Mouse (Mus musculus): ENCODE measurements around the gene Evpl. TPM values are rescaled to one million over a fixed set of nuclear protein-coding genes. Genes with fewer than 3 reads are reported as not detected.

Evpl gene
- 3.2 and 3.7 TPM in 2 replicates for polyA plus RNA-seq (2014; fragmentation: Nextera tagmentation; extraction: Ambion mirVana)

DNA sequence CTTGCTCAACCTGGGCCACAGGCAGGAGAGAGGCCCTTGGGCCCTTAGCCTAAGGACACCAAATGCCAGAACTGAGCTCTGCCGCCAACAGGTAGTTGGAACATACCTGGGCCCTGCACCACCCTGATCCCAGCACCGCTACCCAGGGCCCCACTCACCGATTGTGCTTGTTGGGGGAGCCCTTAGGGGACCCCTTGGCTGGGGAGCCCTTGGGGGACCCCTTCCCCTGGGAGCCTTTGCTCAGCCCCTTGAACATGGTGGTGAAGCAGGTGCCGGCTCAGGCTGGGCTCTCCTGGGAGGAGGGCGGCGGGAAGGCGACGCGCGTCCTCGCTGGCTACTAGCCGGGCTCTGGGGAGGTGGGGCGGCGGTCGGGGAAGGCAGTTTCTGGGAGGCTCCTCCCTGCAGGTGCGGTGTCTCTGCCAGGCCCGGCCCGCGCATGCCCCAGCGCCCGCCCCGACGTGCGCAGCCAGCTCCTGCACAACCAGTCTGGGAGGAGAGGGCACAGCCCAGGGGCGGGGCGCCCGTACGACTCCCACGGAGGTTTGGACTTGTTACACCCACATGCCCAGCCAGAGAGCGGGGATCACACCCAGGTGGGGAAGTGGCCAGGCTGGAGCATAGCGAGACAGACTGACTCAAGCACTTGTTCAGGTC, at the start of gene Evpl:
Evpl (minus strand) TSS at position 336 of the 654 bp plus-strand sequence.
- H3K27me3 ChIP-seq (replicated peaks; ENCODE audit: control insufficient read depth, insufficient read depth, low read length) = no peaks in the 10 kb centered on the region
- WGBS = 13% methylated on average over 24 of the region's 31 CpGs
- peak; percentile 77 for DNase-seq (ENCODE audit: low spot score)

DNA sequence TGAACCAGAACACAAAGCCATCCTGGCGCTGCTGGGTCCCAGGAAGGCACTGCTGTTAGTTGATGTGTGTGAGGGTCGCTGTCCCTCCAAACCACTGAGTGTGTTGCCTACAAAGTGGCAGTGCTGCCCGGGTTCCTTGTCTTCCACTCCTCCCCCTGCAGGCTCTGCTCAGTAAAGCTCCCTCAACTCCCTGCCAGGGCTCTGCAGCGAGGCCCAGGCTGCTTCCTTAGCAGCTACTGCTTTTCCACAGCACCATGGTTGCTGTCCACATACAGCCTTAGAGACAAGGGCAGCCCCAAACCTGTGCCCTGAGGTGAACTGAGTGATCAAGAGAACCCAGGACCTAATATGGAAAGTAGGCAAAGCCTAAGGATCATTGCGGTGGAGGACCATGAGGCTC, 49.5 kb upstream of the Evpl start:
- Histone ChIP-seq H3K4me2 (ENCODE audit: low read length) (no peak overlapping the region), H3K9ac (ENCODE audit: low read length) (no peak overlapping the region), H3K4me1 (replicated peaks; ENCODE audit: control insufficient read depth, insufficient read depth, low read length) (peaks cover 9% of the 10 kb centered on the region), H3K27ac (ENCODE audit: low read depth) (no peak overlapping the region; the same call in 1 of the 2 replicates), H3K4me3 (ENCODE audit: low read depth, low read length) (no peak overlapping the region), H3K36me3 (ENCODE audit: control insufficient read depth, insufficient read depth, low read length) (peaks cover 35% of the 10 kb centered on the region), H3K27me3 (replicated peaks; ENCODE audit: control insufficient read depth, insufficient read depth, low read length) (peaks cover 31% of the 10 kb centered on the region), H3K9me3 (ENCODE audit: control insufficient read depth, low read length) (no peaks in the 10 kb centered on the region)
- DNase-seq (ENCODE audit: low spot score) (no peak), ATAC-seq (replicated peaks; ENCODE audit: low FRiP score, low TSS enrichment, low read depth) (no peak)
- WGBS = 74% methylated on average over 5 of the region's 5 CpGs

More for the DNA sequence above, at the start of gene Evpl:
- Histone ChIP-seq H3K4me2 (ENCODE audit: low read length) (peak within 1 kb of the TSS; percentile 43), H3K9ac (ENCODE audit: low read length) (peak within 1 kb of the TSS; percentile 2; the same call in 1 of the 2 replicates), H3K36me3 (ENCODE audit: control insufficient read depth, insufficient read depth, low read length) (no peaks in the 10 kb centered on the region), H3K27ac (ENCODE audit: low read depth) (no peak within 1 kb of the TSS), H3K4me3 (ENCODE audit: low read depth, low read length) (peak within 1 kb of the TSS; percentile 8), H3K9me3 (ENCODE audit: control insufficient read depth, low read length) (no peaks in the 10 kb centered on the region), H3K4me1 (replicated peaks; ENCODE audit: control insufficient read depth, insufficient read depth, low read length) (peaks cover 17% of the 10 kb centered on the region)
- peak; percentile 69 for ATAC-seq (replicated peaks; ENCODE audit: low FRiP score, low TSS enrichment, low read depth)

DNA sequence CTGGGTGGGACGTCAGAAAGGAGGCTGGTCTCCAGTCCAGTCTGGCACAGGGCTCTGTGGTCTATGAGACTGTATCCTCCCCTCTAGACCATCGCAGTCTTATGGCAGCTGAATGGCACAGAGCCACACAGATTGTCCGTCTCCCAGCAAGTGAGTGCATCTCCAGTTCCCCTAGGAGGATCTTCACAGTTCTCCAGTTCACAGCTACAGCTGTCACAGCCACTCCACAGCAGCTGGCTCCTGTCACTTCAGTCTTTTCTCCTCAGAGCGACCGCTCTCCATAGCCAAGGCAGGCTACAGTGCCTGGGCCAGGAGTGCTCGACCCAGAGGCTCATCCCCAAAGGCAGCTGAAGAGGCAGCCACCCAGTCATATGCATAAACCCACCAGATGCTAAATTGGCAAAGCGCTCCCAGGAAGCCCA, 47.9 kb upstream of the Evpl start:
- Histone ChIP-seq H3K4me1 (replicated peaks; ENCODE audit: control insufficient read depth, insufficient read depth, low read length) (peaks cover 17% of the 10 kb centered on the region), H3K27ac (ENCODE audit: low read depth) (peak overlapping the region; percentile 29; the same call in 1 of the 2 replicates), H3K27me3 (replicated peaks; ENCODE audit: control insufficient read depth, insufficient read depth, low read length) (peaks cover 47% of the 10 kb centered on the region), H3K36me3 (ENCODE audit: control insufficient read depth, insufficient read depth, low read length) (peaks cover 23% of the 10 kb centered on the region), H3K9me3 (ENCODE audit: control insufficient read depth, low read length) (no peaks in the 10 kb centered on the region), H3K4me2 (ENCODE audit: low read length) (no peak overlapping the region), H3K9ac (ENCODE audit: low read length) (no peak overlapping the region), H3K4me3 (ENCODE audit: low read depth, low read length) (no peak overlapping the region)
- DNase-seq (ENCODE audit: low spot score) (no peak), ATAC-seq (replicated peaks; ENCODE audit: low FRiP score, low TSS enrichment, low read depth) (no peak)
- 48% methylated on average over 7 of the region's 7 CpGs for WGBS

DNA sequence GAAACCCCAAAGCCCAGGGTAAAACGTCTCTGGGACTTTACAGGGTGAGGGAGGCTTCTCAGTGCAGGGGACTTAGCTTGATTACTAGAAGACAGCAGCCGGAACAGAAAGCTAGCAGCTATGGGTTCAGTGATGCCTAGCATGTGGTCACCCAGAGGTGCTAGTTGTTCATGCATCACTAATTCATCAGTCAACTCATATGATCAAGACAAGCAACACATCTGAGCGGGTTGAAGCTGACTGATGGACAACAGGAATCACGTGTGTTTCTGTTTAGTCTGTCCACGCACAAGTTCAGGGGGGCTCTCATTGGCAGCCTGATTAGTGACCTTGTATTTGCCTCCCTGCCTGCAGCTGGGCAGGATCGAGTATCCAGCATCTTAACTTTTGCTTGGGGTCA, 46.1 kb upstream of the Evpl start:
- Histone ChIP-seq H3K36me3 (ENCODE audit: control insufficient read depth, insufficient read depth, low read length) (peaks cover 13% of the 10 kb centered on the region), H3K4me2 (ENCODE audit: low read length) (no peak overlapping the region), H3K4me3 (ENCODE audit: low read depth, low read length) (no peak overlapping the region), H3K4me1 (replicated peaks; ENCODE audit: control insufficient read depth, insufficient read depth, low read length) (peaks cover 14% of the 10 kb centered on the region), H3K27me3 (replicated peaks; ENCODE audit: control insufficient read depth, insufficient read depth, low read length) (peaks cover 59% of the 10 kb centered on the region), H3K27ac (ENCODE audit: low read depth) (no peak overlapping the region), H3K9ac (ENCODE audit: low read length) (no peak overlapping the region), H3K9me3 (ENCODE audit: control insufficient read depth, low read length) (no peaks in the 10 kb centered on the region)
- ATAC-seq (replicated peaks; ENCODE audit: low FRiP score, low TSS enrichment, low read depth) = no peak
- DNase-seq (ENCODE audit: low spot score) = no peak
- WGBS = 44% methylated on average over 6 of the region's 6 CpGs

- ATAC-seq (replicated peaks; ENCODE audit: low FRiP score, low TSS enrichment, low read depth) (no peak), DNase-seq (ENCODE audit: low spot score) (no peak)
- Histone ChIP-seq H3K36me3 (ENCODE audit: control insufficient read depth, insufficient read depth, low read length) (peaks cover 3% of the 10 kb centered on the region; the same call in 1 of the 2 replicates), H3K27me3 (replicated peaks; ENCODE audit: control insufficient read depth, insufficient read depth, low read length) (peaks cover 59% of the 10 kb centered on the region), H3K4me1 (replicated peaks; ENCODE audit: control insufficient read depth, insufficient read depth, low read length) (peaks cover 14% of the 10 kb centered on the region), H3K27ac (ENCODE audit: low read depth) (no peak overlapping the region), H3K4me3 (ENCODE audit: low read depth, low read length) (no peak overlapping the region), H3K9me3 (ENCODE audit: control insufficient read depth, low read length) (no peaks in the 10 kb centered on the region), H3K9ac (ENCODE audit: low read length) (no peak overlapping the region), H3K4me2 (ENCODE audit: low read length) (no peak overlapping the region)
- 8% methylated on average over 48 of the region's 48 CpGs for WGBS
Observed at GRCm38 (mm10) chr11:116282912-116283521, 45.1 kb upstream of the Evpl start.

- peaks cover 59% of the 10 kb centered on the region for H3K27me3 ChIP-seq (replicated peaks; ENCODE audit: control insufficient read depth, insufficient read depth, low read length)
- H3K4me2 ChIP-seq (ENCODE audit: low read length) = no peak overlapping the region
- H3K4me1 ChIP-seq (replicated peaks; ENCODE audit: control insufficient read depth, insufficient read depth, low read length) = peaks cover 14% of the 10 kb centered on the region
- H3K36me3 ChIP-seq (ENCODE audit: control insufficient read depth, insufficient read depth, low read length) = no peaks in the 10 kb centered on the region
- H3K9me3 ChIP-seq (ENCODE audit: control insufficient read depth, low read length) = no peaks in the 10 kb centered on the region
- no peak for ATAC-seq (replicated peaks; ENCODE audit: low FRiP score, low TSS enrichment, low read depth)
- H3K9ac ChIP-seq (ENCODE audit: low read length) = no peak overlapping the region
- H3K4me3 ChIP-seq (ENCODE audit: low read depth, low read length) = 0 out of 2 replicates have a peak overlapping the region, but pooled peaks have one; percentile 28
- WGBS = 3% methylated on average over 11 of the region's 11 CpGs
- H3K27ac ChIP-seq (ENCODE audit: low read depth) = no peak overlapping the region
- DNase-seq (ENCODE audit: low spot score) = peak; percentile 75
Observed at GRCm38 (mm10) chr11:116282089-116282488, 44.2 kb upstream of the Evpl start.

DNA sequence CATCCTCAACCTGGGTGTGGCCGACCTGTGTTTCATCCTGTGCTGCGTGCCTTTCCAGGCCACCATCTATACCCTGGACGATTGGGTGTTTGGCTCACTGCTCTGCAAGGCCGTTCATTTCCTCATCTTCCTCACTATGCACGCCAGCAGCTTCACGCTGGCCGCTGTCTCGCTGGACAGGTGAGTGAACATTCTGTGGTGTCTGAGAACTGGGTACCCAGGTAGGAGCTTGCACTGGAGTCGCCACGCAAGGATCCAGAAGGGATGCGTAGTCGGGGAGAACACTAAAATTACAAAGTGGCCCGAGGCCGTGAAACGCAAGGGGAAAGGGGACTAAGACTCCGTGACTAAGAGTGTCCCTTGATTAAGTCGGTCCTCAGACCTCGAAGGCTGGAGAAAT, 43.8 kb upstream of the Evpl start:
- Histone ChIP-seq H3K4me1 (replicated peaks; ENCODE audit: control insufficient read depth, insufficient read depth, low read length) (peaks cover 14% of the 10 kb centered on the region), H3K27me3 (replicated peaks; ENCODE audit: control insufficient read depth, insufficient read depth, low read length) (peaks cover 59% of the 10 kb centered on the region), H3K9me3 (ENCODE audit: control insufficient read depth, low read length) (no peaks in the 10 kb centered on the region), H3K36me3 (ENCODE audit: control insufficient read depth, insufficient read depth, low read length) (no peaks in the 10 kb centered on the region), H3K4me3 (ENCODE audit: low read depth, low read length) (peak overlapping the region; percentile 28), H3K27ac (ENCODE audit: low read depth) (no peak overlapping the region), H3K4me2 (ENCODE audit: low read length) (peak overlapping the region; percentile 51), H3K9ac (ENCODE audit: low read length) (0 out of 2 replicates have a peak overlapping the region, but pooled peaks have one; percentile 13)
- DNase-seq (ENCODE audit: low spot score) = no peak
- ATAC-seq (replicated peaks; ENCODE audit: low FRiP score, low TSS enrichment, low read depth) = no peak
- 3% methylated on average over 18 of the region's 18 CpGs for WGBS

GRCm38 (mm10) chr11:116280751-116281663, 43.1 kb upstream of the Evpl start, which contains the start of gene Galr2:
Gene Galr2 (plus strand): TSS chr11:116280939.
- WGBS = 7% methylated on average over 48 of the region's 48 CpGs
- ATAC-seq (replicated peaks; ENCODE audit: low FRiP score, low TSS enrichment, low read depth) = no peak

More at GRCm38 (mm10) chr11:116280751-116281663, 43.1 kb upstream of the Evpl start, which contains the start of gene Galr2:
- Histone ChIP-seq H3K4me3 (ENCODE audit: low read depth, low read length) (peak within 1 kb of the TSS; percentile 28), H3K36me3 (ENCODE audit: control insufficient read depth, insufficient read depth, low read length) (no peaks in the 10 kb centered on the region), H3K4me2 (ENCODE audit: low read length) (peak within 1 kb of the TSS; percentile 51), H3K27me3 (replicated peaks; ENCODE audit: control insufficient read depth, insufficient read depth, low read length) (peaks cover 59% of the 10 kb centered on the region), H3K27ac (ENCODE audit: low read depth) (no peak within 1 kb of the TSS), H3K9ac (ENCODE audit: low read length) (0 out of 2 replicates have a peak within 1 kb of the TSS, but pooled peaks have one; percentile 13), H3K4me1 (replicated peaks; ENCODE audit: control insufficient read depth, insufficient read depth, low read length) (peaks cover 11% of the 10 kb centered on the region), H3K9me3 (ENCODE audit: control insufficient read depth, low read length) (no peaks in the 10 kb centered on the region)
- peak; percentile 64 for DNase-seq (ENCODE audit: low spot score)
